Mouse (Mus musculus) small intestine, adult 2 months (tissue): ENCODE data around the gene Map7. TPM values are rescaled to one million over a fixed set of nuclear protein-coding genes. Genes with fewer than 3 reads are reported as not detected.

Experiments
- H3K27ac ChIP-seq: fragments of 200-500 bp; 2 replicates; pipeline ENCODE4 v1.5.1; 2012; ENCODE audit warnings: low read depth, low read length, control low read depth, inconsistent platforms; ENCODE audit not compliant: insufficient read depth
- H3K27me3 ChIP-seq: fragments of 200-500 bp; 2 replicates; pipeline ENCODE4 v1.6.1; 2012; ENCODE audit warnings: mild to moderate bottlenecking, moderate library complexity, low read length, inconsistent platforms; ENCODE audit not compliant: control insufficient read depth, insufficient read depth
- H3K36me3 ChIP-seq: fragments of 200-500 bp; 2 replicates; pipeline ENCODE4 v1.6.1; 2012; ENCODE audit warnings: mild to moderate bottlenecking, low read length, control low read depth, inconsistent platforms; ENCODE audit not compliant: control insufficient read depth, insufficient read depth
- H3K4me1 ChIP-seq: fragments of 200-500 bp; 2 replicates; pipeline ENCODE4 v1.6.1; 2012; ENCODE audit warnings: low read length, inconsistent platforms, mixed read lengths; ENCODE audit not compliant: control insufficient read depth, insufficient read depth, insufficient read length
- H3K4me3 ChIP-seq: fragments of 200-500 bp; 2 replicates; pipeline ENCODE4 v1.5.1; 2012; ENCODE audit warnings: low read depth, mild to moderate bottlenecking, control low read depth, inconsistent platforms, low read length, moderate library complexity
- CTCF ChIP-seq: fragments of 200-500 bp; IDR thresholded peaks from 2 replicates; pipeline ENCODE4 v1.5.1; 2012; ENCODE audit warnings: low read depth, mild to moderate bottlenecking, control low read depth, inconsistent platforms, low read length, moderate library complexity, mixed read lengths; ENCODE audit not compliant: insufficient replicate concordance, insufficient read length; ENCODE audit errors: extremely low read depth
- POLR2A ChIP-seq: fragments of 200-500 bp; IDR thresholded peaks from 2 replicates; pipeline ENCODE4 v1.6.1; 2012; ENCODE audit warnings: low read depth, mild to moderate bottlenecking, control low read depth, inconsistent platforms, low read length, moderate library complexity
- WGBS: fragments of 180-500 bp; shearing (Covaris S2); methylation state at CpG from one replicate; pipeline ENCODE4 v1.1.7; 2018; 5-methylcytosine and 5-hydroxymethylcytosine counted together
- polyA plus RNA-seq: library from polyadenylated mRNA; depleted of rRNA; stranded (reverse); fragments of >200 nt; gene quantifications from 2 replicates; pipeline ENCODE4 v1.2.3, GENCODE M21; 2012

The Map7 gene
- polyA plus RNA-seq, 1 experiment, result 40.8 TPM

GRCm38 (mm10) chr10:20112026-20112973 is 36.0 kb upstream of the Map7 start:
- WGBS, result 89% methylated on average over 18 of the region's 18 CpGs

GRCm38 (mm10) chr10:20119504-20120425 is 28.5 kb upstream of the Map7 start:
- TF ChIP-seq POLR2A, result no peak
- TF ChIP-seq CTCF, result no peak
- H3K27ac ChIP-seq, result no peak overlapping the region
- WGBS, result 89% methylated on average over 15 of the region's 15 CpGs
- H3K4me3 ChIP-seq, result no peak overlapping the region
- peaks cover 8% of the 10 kb centered on the region for H3K36me3 ChIP-seq
- H3K4me1 ChIP-seq, result no peaks in the 10 kb centered on the region
- no peaks in the 10 kb centered on the region for H3K27me3 ChIP-seq

More at GRCm38 (mm10) chr10:20112026-20112973, 36.0 kb upstream of the Map7 start:
- Histone ChIP-seq H3K4me1 (no peaks in the 10 kb centered on the region), H3K36me3 (peaks cover 12% of the 10 kb centered on the region), H3K27me3 (no peaks in the 10 kb centered on the region), H3K27ac (no peak overlapping the region), H3K4me3 (no peak overlapping the region)
- TF ChIP-seq POLR2A (no peak), CTCF (no peak)

GRCm38 (mm10) chr10:20121981-20122380 is 26.3 kb upstream of the Map7 start:
- H3K4me3 ChIP-seq, result no peak overlapping the region
- H3K27ac ChIP-seq, result no peak overlapping the region
- peaks cover 8% of the 10 kb centered on the region for H3K36me3 ChIP-seq
- no peaks in the 10 kb centered on the region for H3K27me3 ChIP-seq
- WGBS, result 96% methylated on average over 4 of the region's 4 CpGs
- TF ChIP-seq CTCF (no peak), POLR2A (no peak)
- H3K4me1 ChIP-seq, result no peaks in the 10 kb centered on the region

- H3K4me1 ChIP-seq, result no peaks in the 10 kb centered on the region; the same call in 1 of the 2 replicates
- TF ChIP-seq POLR2A (no peak), CTCF (no peak)
- H3K4me3 ChIP-seq, result no peak overlapping the region
- WGBS, result 57% methylated on average over 9 of the region's 9 CpGs
- peaks cover 4% of the 10 kb centered on the region for H3K36me3 ChIP-seq
- H3K27ac ChIP-seq, result no peak overlapping the region
- no peaks in the 10 kb centered on the region for H3K27me3 ChIP-seq
Observed at GRCm38 (mm10) chr10:20123401-20123800, 24.9 kb upstream of the Map7 start.

- 90% methylated on average over 12 of the region's 12 CpGs for WGBS
- TF ChIP-seq POLR2A, result no peak
- TF ChIP-seq CTCF, result no peak
Observed at GRCm38 (mm10) chr10:20124576-20124975, 23.7 kb upstream of the Map7 start.

GRCm38 (mm10) chr10:20125226-20125625 is 23.0 kb upstream of the Map7 start:
- WGBS, result 36% methylated on average over 4 of the region's 4 CpGs
- Histone ChIP-seq H3K27ac (no peak overlapping the region), H3K36me3 (no peaks in the 10 kb centered on the region; the same call in 1 of the 2 replicates), H3K27me3 (no peaks in the 10 kb centered on the region), H3K4me1 (no peaks in the 10 kb centered on the region; the same call in 1 of the 2 replicates), H3K4me3 (no peak overlapping the region)
- TF ChIP-seq POLR2A, result no peak
- no peak for TF ChIP-seq CTCF

More at GRCm38 (mm10) chr10:20124576-20124975, 23.7 kb upstream of the Map7 start:
- Histone ChIP-seq H3K4me1 (no peaks in the 10 kb centered on the region; the same call in 1 of the 2 replicates), H3K27ac (no peak overlapping the region), H3K36me3 (peaks cover 4% of the 10 kb centered on the region; the same call in 1 of the 2 replicates), H3K4me3 (no peak overlapping the region), H3K27me3 (no peaks in the 10 kb centered on the region)
